Mouse (Mus musculus): ENCODE data around the gene Clca4a.
"Not testable (repeated sequence)": the region's sequence is repeated elsewhere in the genome, so short reads cannot be mapped to it uniquely, and the experiment has no call there.

The Clca4a gene

GRCm38 (mm10) chr3:144974945-144975344 is at the start of gene Clca4a:
Clca4a (minus strand) TSS chr3:144975045.
- in situ Hi-C loops (cut with MboI; ENCODE audit: low sequenced_read_pairs), result no loop called here

DNA sequence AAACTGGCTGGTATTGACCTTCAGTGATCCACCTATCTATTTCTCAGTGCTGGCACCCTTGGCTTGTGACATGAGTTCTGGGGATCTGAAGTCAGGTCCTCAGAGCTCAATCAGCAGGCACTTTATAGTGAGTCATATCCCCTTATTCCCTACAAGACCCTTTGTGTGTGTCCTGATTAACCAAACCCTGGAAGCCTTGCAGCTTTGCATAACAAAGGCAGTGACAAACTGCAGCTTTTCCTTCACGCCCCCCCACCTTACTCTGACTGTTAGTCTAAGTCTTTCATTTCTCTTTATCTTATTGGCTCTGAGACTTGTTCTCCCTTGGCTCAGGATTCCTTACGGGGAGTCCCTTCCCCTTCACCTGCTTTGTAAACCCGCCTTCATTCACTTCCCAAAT is 43.0 kb upstream of the Clca4a start:
- in situ Hi-C loops (cut with MboI; ENCODE audit: low sequenced_read_pairs), result no loop called here

- in situ Hi-C loops (cut with MboI; ENCODE audit: low sequenced_read_pairs), result no loop called here
These were observed 29.6 kb upstream of the Clca4a start for GRCm38 (mm10) chr3:145004422-145004821.

GRCm38 (mm10) chr3:145000912-145001311 is 26.1 kb upstream of the Clca4a start:
- in situ Hi-C loops (cut with MboI; ENCODE audit: low sequenced_read_pairs), result no loop called here

DNA sequence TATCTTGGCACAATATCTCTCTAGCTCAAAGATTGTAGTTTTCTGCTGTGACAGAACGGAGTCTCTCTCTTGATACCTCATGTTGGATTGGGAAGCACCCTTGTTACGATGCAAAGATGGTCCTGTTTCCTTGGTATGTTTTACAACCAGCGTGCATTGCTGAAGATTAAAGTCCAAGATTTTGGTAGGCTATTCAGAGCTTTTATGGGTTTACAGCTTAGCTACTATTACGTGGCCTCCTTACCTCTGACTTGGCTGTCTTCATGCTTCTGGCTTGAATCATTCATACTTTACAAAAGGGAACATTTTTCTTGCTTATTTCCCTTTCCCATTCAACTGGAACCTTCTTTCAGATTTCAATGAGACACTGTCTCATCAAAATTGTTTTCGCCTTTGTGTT is 18.2 kb upstream of the Clca4a start:
- in situ Hi-C loops (cut with MboI; ENCODE audit: low sequenced_read_pairs), result no loop called here

GRCm38 (mm10) chr3:144992618-144993017 is 17.8 kb upstream of the Clca4a start:
- in situ Hi-C loops (cut with MboI; ENCODE audit: low sequenced_read_pairs), result no loop called here

GRCm38 (mm10) chr3:144985890-144986289 is 11.0 kb upstream of the Clca4a start:
- in situ Hi-C loops (cut with MboI; ENCODE audit: low sequenced_read_pairs), result no loop called here

- in situ Hi-C loops (cut with MboI; ENCODE audit: low sequenced_read_pairs), result no loop called here
These were observed 5.7 kb upstream of the Clca4a start for GRCm38 (mm10) chr3:144980551-144980950.

GRCm38 (mm10) chr3:144977631-144978030 is 2.8 kb upstream of the Clca4a start:
- in situ Hi-C loops (cut with MboI; ENCODE audit: low sequenced_read_pairs), result no loop called here

- in situ Hi-C loops (cut with MboI; ENCODE audit: low sequenced_read_pairs), result no loop called here
These were observed 1.2 kb upstream of the Clca4a start for GRCm38 (mm10) chr3:144976091-144976490.

- in situ Hi-C loops (cut with MboI; ENCODE audit: low sequenced_read_pairs), result no loop called here
These were observed 3.1 kb downstream of the Clca4a start for GRCm38 (mm10) chr3:144971553-144972270.

GRCm38 (mm10) chr3:144969755-144970154 is 5.1 kb downstream of the Clca4a start:
- in situ Hi-C loops (cut with MboI; ENCODE audit: low sequenced_read_pairs), result no loop called here

DNA sequence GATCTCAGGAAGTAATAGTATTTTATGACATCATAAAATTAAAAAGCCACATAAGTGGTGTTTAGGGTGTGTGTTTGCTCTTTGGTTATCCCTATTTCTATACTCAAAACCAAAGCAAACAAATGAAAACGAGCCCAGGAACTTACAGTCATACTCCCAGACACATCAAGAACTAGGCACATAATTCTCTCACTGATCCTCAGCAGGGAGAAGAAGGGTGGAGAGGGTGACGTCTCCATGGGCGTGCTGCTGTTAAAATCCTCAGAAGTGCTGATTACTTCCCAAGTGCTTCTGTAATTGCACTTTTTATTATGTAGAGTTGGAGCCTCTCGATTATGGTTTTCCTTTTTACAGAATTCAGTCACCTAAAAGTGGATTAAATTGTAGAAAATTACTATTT is 8.8 kb downstream of the Clca4a start:
- in situ Hi-C loops (cut with MboI; ENCODE audit: low sequenced_read_pairs), result no loop called here

GRCm38 (mm10) chr3:144950829-144951228 is 24.0 kb downstream of the Clca4a start:
- in situ Hi-C loops (cut with MboI; ENCODE audit: low sequenced_read_pairs), result no loop called here

DNA sequence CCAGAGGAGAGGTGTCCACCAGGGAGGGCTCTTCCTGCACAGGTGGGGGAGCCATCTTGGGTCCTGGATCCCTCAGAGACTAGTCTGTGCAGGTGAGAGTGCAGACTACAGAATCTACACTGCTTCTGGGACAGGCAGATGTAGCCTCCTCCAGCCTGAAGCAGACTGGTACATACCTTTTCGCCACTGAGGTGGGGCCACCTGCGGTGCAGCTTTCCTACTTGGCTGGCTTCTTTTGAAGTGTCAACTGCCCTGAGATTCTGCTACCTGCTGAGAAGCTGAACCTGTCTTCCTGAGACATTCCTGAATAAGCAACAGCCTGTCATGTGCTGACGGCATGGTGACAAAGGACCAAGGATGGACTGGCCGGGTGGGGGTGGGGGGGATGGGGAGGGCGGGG is 27.5 kb downstream of the Clca4a start:
- in situ Hi-C loops (cut with MboI; ENCODE audit: low sequenced_read_pairs), result not testable (repeated sequence)

DNA sequence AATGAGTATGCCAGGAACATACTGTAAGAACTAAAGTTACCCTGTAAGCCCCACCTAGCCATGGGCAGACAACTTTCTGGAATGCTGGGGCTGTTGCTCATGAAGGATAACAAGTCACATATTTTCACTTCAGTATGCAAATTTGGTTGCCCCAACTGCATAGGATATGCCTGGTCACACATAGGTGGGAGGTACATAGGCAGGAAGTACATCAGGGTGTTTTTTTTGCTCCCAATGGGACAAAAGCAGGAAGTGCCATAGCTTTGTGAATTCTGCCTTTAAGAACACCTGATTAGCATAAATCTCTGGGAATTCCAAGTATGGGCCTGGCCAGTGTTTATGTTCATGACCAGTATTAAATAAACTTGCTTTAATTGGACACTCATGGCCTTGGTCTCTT is 41.2 kb downstream of the Clca4a start:
- in situ Hi-C loops (cut with MboI; ENCODE audit: low sequenced_read_pairs), result not testable (repeated sequence)

DNA sequence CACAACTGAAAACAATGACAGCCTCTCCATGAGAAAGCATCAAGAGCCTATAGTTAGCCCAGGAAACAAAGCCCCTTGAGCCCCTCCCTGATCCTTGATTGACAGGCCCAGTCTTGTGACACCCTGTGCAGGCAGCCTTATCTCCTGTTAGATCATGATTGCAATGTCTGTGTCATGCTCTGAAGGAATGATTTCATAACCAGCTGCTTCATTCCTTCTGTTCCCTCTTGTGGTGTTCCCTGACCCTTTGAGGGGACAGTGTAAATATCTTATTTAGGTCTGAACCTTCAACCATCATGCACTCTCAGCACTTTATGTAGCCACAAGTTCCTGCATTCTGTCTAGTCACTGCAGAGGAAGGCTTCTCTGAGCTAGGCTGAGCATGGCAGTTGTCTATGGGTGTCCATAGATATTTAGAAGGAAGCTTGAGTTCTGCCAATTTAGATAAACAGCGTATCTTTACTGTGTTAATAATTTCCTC is 41.8 kb downstream of the Clca4a start:
- in situ Hi-C loops (cut with MboI; ENCODE audit: low sequenced_read_pairs), result no loop called here

DNA sequence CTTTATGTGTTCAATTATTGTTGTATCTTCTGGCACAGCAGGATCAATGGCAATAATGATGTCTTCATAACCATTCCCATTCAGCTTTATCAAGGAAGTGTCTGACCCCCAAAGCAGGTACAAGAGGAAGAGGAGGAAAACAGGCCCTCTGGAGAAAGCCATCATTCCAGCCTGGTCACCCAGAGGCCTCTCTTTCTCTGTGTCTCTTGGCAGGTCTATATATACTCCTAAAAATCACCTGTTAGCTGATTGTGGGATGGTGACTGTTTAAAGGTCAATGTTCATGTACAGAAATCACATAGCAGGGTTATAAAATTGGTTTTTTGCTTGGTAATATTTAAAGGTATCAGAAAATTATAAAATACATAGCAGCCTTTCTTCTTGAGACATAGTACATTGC is 42.5 kb downstream of the Clca4a start, which contains the start of gene Clca4b:
Clca4b (minus strand) TSS at position 195 of the 400 bp plus-strand sequence.
- in situ Hi-C loops (cut with MboI; ENCODE audit: low sequenced_read_pairs), result no loop called here

DNA sequence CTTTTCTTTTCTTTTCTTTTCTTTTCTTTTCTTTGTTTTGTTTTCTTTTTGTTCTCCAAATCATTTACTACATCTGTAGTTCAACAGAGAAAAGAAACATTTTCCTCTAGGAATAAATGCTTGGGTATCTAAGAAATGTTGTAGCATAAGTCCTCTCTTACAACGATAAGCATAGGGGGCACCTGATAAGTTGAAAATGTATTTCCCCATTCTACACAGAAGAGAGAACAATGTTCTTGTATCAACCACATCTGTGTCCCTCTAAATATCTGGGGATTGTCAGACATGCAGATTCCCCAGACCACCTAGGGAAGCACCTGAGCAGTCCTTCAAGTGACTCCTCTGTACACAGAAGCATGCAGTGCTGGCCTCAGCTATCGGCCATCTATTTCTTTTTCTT is 60.8 kb downstream of the Clca4a start:
- in situ Hi-C loops (cut with MboI; ENCODE audit: low sequenced_read_pairs), result no loop called here

Measured in CH12F3 (cell line).